Mouse (Mus musculus): ENCODE data around the gene Serpinb2.

DNA sequence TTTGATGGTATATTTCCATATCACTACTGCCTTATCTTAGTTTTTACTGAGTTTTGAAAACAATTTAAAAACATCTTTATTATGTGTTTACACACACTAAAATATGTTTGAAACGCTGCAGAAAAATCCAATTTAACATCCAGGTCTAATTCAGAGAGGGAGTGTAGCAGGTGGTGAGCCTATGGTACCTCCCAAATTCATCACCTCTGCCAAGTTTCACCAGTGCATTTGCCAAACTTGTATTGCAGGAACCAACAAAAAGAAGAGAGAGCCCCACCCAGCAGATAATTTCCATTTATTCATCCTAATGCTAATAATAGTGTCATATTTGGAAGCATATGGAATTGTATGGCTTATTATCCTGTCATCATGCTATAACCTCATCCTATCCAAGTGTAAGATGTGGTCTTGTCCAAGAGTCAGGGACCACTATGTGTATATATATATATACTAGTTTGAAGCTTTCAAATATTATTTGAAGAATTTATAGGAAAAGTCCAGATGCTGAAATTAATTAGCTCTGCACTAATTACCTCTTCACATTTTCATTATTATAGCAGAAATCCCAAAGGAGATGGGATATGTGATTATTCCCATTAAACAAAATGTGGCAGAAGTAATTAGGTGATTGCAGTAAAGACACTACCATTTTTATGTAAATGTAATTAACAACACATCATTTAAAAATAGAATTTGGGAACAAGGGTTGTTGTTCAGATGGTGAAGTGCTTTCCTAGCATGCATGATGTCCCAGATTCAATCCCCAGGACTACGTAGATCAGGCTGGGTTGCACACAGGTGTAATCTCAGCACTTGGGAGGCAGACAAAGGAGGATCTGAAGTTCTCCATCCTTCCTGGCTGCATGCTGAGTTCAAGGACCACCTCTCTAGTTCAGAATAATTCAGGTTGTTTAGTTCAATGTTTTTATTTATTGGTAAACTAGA is 1.2 kb downstream of the Serpinb2 start:
- TF ChIP-seq EP300 (optimal IDR thresholded peaks at IDR 0.05) = no peak
- no peak for TF ChIP-seq CTCF (IDR thresholded peaks at IDR 0.05; ENCODE audit: low read depth)

Data from stomach, postnatal 0 days (tissue).